Mouse (Mus musculus): ENCODE data around the gene Sfrp4. TPM values are rescaled to one million over a fixed set of nuclear protein-coding genes. Genes with fewer than 3 reads are reported as not detected.
"Not testable (repeated sequence)": the region's sequence is repeated elsewhere in the genome, so short reads cannot be mapped to it uniquely, and the experiment has no call there.

The Sfrp4 gene
- total RNA-seq (2014; rRNA removed) (3.7 and 3.8 TPM in 2 replicates), polyA plus RNA-seq (2015; fragmentation: Nextera tagmentation; extraction: Ambion mirVana) (4.7 and 6.2 TPM in 2 replicates)

GRCm38 (mm10) chr13:19622573-19623227 is at the start of gene Sfrp4:
TSS of gene Sfrp4 (plus strand) at chr13:19623104.
- Histone ChIP-seq H3K9ac (replicated peaks; ENCODE audit: low read length) (peak within 1 kb of the TSS; percentile 50), H3K4me1 (ENCODE audit: insufficient read depth, low read length) (peaks cover 15% of the 10 kb centered on the region; the same call in 1 of the 2 replicates), H3K4me3 (ENCODE audit: low read length) (peak within 1 kb of the TSS; percentile 46), H3K36me3 (ENCODE audit: insufficient read depth, low read length) (no peaks in the 10 kb centered on the region), H3K27ac (no peak within 1 kb of the TSS), H3K9me3 (ENCODE audit: low read length) (no peaks in the 10 kb centered on the region), H3K27me3 (ENCODE audit: insufficient read depth, low read length) (no peaks in the 10 kb centered on the region; the same call in 1 of the 2 replicates), H3K4me2 (ENCODE audit: low read depth, low read length) (peak within 1 kb of the TSS; percentile 73)
- peak; percentile 61 for TF ChIP-seq CTCF (IDR thresholded peaks at IDR 0.05; ENCODE audit: low read depth)
- 4% methylated on average over 25 of the region's 25 CpGs for WGBS
- DNase-seq (ENCODE audit: low spot score) (peak; percentile 71), ATAC-seq (peak; percentile 82)

GRCm38 (mm10) chr13:19574723-19575122 is 48.2 kb upstream of the Sfrp4 start:
- not testable (repeated sequence) for H3K4me3 ChIP-seq (ENCODE audit: low read length); H3K9me3 ChIP-seq (ENCODE audit: low read length); H3K9ac ChIP-seq (replicated peaks; ENCODE audit: low read length); H3K4me2 ChIP-seq (ENCODE audit: low read depth, low read length); ATAC-seq; H3K4me1 ChIP-seq (ENCODE audit: insufficient read depth, low read length); H3K36me3 ChIP-seq (ENCODE audit: insufficient read depth, low read length); DNase-seq (ENCODE audit: low spot score); H3K27ac ChIP-seq; H3K27me3 ChIP-seq (ENCODE audit: insufficient read depth, low read length)
- WGBS: 93% methylated on average over 2 of the region's 2 CpGs

GRCm38 (mm10) chr13:19575947-19576346 is 47.0 kb upstream of the Sfrp4 start:
- 84% methylated on average over 3 of the region's 3 CpGs for WGBS
- DNase-seq (ENCODE audit: low spot score) (no peak), ATAC-seq (no peak)
- H3K36me3 ChIP-seq (ENCODE audit: insufficient read depth, low read length): no peaks in the 10 kb centered on the region
- H3K4me2 ChIP-seq (ENCODE audit: low read depth, low read length): no peak overlapping the region
- H3K9me3 ChIP-seq (ENCODE audit: low read length): no peaks in the 10 kb centered on the region
- H3K9ac ChIP-seq (replicated peaks; ENCODE audit: low read length): no peak overlapping the region
- no peaks in the 10 kb centered on the region for H3K4me1 ChIP-seq (ENCODE audit: insufficient read depth, low read length)
- H3K4me3 ChIP-seq (ENCODE audit: low read length): no peak overlapping the region
- no peak for TF ChIP-seq CTCF (IDR thresholded peaks at IDR 0.05; ENCODE audit: low read depth)
- H3K27me3 ChIP-seq (ENCODE audit: insufficient read depth, low read length): no peaks in the 10 kb centered on the region
- H3K27ac ChIP-seq: no peak overlapping the region

- no peak for ATAC-seq
These were observed 31.7 kb upstream of the Sfrp4 start for GRCm38 (mm10) chr13:19590996-19591759.

GRCm38 (mm10) chr13:19595141-19595540 is 27.8 kb upstream of the Sfrp4 start:
- H3K36me3 ChIP-seq (ENCODE audit: insufficient read depth, low read length): peaks cover 7% of the 10 kb centered on the region; the same call in 1 of the 2 replicates
- no peaks in the 10 kb centered on the region for H3K27me3 ChIP-seq (ENCODE audit: insufficient read depth, low read length)
- no peak overlapping the region for H3K9ac ChIP-seq (replicated peaks; ENCODE audit: low read length)
- no peak for ATAC-seq
- 95% methylated on average over 1 of the region's 1 CpGs for WGBS
- H3K4me3 ChIP-seq (ENCODE audit: low read length): no peak overlapping the region
- H3K4me2 ChIP-seq (ENCODE audit: low read depth, low read length): no peak overlapping the region
- H3K27ac ChIP-seq: no peak overlapping the region
- no peaks in the 10 kb centered on the region for H3K4me1 ChIP-seq (ENCODE audit: insufficient read depth, low read length)
- H3K9me3 ChIP-seq (ENCODE audit: low read length): no peaks in the 10 kb centered on the region
- TF ChIP-seq CTCF (IDR thresholded peaks at IDR 0.05; ENCODE audit: low read depth): no peak
- no peak for DNase-seq (ENCODE audit: low spot score)

More at GRCm38 (mm10) chr13:19590996-19591759, 31.7 kb upstream of the Sfrp4 start:
- Histone ChIP-seq H3K27ac (no peak overlapping the region), H3K27me3 (ENCODE audit: insufficient read depth, low read length) (no peaks in the 10 kb centered on the region), H3K4me2 (ENCODE audit: low read depth, low read length) (no peak overlapping the region), H3K9me3 (ENCODE audit: low read length) (no peaks in the 10 kb centered on the region), H3K4me1 (ENCODE audit: insufficient read depth, low read length) (no peaks in the 10 kb centered on the region), H3K36me3 (ENCODE audit: insufficient read depth, low read length) (peaks cover 7% of the 10 kb centered on the region; the same call in 1 of the 2 replicates), H3K9ac (replicated peaks; ENCODE audit: low read length) (no peak overlapping the region), H3K4me3 (ENCODE audit: low read length) (no peak overlapping the region)
- no peak for DNase-seq (ENCODE audit: low spot score)
- WGBS: 90% methylated on average over 3 of the region's 3 CpGs
- no peak for TF ChIP-seq CTCF (IDR thresholded peaks at IDR 0.05; ENCODE audit: low read depth)

- H3K27me3 ChIP-seq (ENCODE audit: insufficient read depth, low read length): no peaks in the 10 kb centered on the region
- no peaks in the 10 kb centered on the region for H3K4me1 ChIP-seq (ENCODE audit: insufficient read depth, low read length)
- no peak overlapping the region for H3K9ac ChIP-seq (replicated peaks; ENCODE audit: low read length)
- no peak overlapping the region for H3K27ac ChIP-seq
- no peaks in the 10 kb centered on the region for H3K9me3 ChIP-seq (ENCODE audit: low read length)
- 83% methylated on average over 6 of the region's 6 CpGs for WGBS
- TF ChIP-seq CTCF (IDR thresholded peaks at IDR 0.05; ENCODE audit: low read depth): no peak
- H3K4me3 ChIP-seq (ENCODE audit: low read length): no peak overlapping the region
- H3K36me3 ChIP-seq (ENCODE audit: insufficient read depth, low read length): no peaks in the 10 kb centered on the region
- no peak overlapping the region for H3K4me2 ChIP-seq (ENCODE audit: low read depth, low read length)
- DNase-seq (ENCODE audit: low spot score) (no peak), ATAC-seq (no peak)
These were observed 23.7 kb upstream of the Sfrp4 start for GRCm38 (mm10) chr13:19599242-19599641.

Data from hindbrain, postnatal 0 days (tissue).